Mouse (Mus musculus): Measurements from ENCODE around the gene Mrgpra9. TPM values are rescaled to one million over a fixed set of nuclear protein-coding genes. Genes with fewer than 3 reads are reported as not detected.
"Not testable (repeated sequence)": the region's sequence is repeated elsewhere in the genome, so short reads cannot be mapped to it uniquely, and the experiment has no call there.

Mrgpra9 gene
- total RNA-seq (2022): not detected

DNA sequence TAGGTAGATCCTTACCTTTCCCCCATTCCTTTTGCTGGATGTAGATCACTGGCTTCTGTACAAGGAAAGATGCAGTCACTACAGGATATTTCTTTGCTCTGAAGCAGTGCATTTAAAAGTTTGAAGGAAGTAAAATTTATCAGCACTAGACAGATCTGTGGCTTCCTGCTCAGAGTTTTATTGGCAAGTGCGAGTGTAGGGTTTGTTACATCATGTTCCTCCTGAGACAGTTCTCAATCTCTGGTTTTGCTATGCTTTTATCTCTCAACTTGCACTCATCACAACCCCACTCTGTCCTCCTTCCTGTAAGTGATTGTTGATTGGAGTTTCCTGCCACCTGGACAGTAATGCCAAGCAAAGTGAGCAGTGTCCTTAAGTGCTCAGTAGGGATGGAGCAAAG is at the start of gene Mrgpra9:
Mrgpra9 (minus strand) TSS at position 79 of the 400 bp plus-strand sequence.
- no peak for DNase-seq

DNA sequence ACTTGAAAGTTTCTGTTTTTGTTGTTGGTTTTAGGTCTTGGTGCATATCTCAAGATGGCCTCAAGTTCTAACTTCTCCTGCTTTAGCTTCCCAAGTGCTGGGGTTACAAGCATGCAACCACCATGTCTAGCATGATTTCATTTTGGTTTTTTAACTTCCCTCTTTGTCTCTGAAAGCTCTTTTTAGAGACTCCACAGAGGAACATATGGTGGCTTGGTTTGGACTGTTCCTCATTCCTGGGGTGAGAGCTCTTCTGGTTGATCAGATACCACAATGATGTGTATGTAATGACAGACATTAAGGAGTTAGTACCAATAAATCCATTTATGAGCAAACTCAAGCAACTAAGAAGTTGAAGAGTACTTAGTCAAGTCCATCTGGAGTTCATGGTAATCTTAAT is 47.0 kb upstream of the Mrgpra9 start:
- not testable (repeated sequence) for DNase-seq

DNA sequence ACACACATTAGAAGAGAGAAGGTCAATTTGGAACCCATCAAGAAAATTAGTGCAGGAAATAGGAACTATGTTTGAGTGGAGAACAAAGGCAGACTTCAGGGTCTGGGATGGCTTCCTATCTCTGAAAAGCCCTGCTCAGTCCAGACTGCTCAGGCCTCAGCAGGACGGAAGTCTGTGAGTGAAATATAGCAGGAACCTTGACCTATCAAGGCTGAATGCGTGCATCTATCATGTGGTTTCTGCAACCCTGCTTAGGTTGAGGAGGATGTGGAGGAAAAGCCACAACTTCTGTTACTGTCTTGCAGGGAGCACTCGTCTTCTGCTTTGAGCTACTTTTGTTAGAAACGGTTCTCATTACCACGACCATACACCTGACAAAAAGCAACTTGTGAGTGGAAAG is 18.9 kb upstream of the Mrgpra9 start:
- not testable (repeated sequence) for DNase-seq

DNA sequence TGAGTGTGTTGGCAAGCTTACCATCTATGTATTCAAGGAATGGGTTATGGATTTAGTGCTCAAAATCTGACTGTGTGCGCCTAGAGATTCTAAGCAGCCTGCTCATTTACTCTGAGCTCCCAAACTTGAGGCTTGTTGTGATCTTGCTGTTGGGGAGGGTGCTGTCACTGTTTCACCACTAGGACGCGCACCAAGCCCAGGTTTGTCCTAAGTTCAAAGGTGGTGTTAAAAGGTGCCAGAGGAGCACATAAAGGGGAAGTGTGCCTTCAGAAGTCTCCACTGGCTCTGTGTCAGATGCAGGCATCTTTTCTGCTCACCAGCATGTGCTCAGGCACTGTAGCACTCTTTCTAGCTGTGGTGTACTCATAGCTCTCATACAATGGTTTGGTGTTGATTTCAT is 8.0 kb downstream of the Mrgpra9 start:
- DNase-seq: no peak

DNA sequence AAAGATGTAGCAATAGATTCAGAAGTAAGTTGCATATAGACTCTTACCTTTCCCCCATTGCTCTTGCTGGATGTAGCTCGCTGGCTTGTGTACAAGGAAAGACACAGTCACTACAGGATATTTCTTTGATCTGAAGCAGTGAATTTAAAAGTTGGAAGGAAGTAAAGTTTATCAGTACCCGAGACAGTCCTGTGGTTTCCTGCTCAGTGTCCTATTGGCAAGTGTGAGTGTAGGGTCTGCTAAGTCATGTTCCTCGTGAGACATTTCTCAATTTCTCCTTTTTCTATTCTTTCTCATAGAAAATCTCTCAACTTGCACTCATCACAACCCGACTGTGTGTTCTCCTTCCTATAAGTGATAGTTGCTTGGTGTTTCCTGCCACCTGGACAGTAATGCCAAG is 47.8 kb downstream of the Mrgpra9 start, which contains the start of gene Mrgpra6:
Mrgpra6 (minus strand) TSS at position 91 of the 400 bp plus-strand sequence.
- no peak for DNase-seq

DNA sequence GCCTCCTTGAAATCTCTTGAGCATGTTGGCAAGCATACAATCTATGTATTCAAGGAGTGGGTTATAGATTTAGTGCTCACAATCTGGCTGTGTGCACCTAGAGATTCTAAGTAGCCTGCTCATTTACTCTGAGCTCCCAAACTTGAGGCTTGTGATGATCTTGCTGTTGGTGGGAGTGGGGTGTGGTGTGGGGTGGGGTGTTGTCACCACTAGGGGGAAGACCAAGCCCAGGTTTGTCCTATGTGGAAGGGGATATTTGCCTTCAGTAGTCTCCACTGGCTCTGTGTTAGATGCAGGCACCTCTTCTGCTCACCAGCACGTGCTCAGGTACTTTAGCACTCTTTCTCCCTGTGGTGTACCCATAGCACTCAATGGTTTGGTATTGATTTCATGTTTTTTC is 57.4 kb downstream of the Mrgpra9 start:
- no peak for DNase-seq

Other genes starting within 250 kb of the Mrgpra9 start
- gene Spty2d1, start 244.4 kb downstream of the Mrgpra9 start, total RNA-seq (2022): 10 to 100 TPM; 17.3 to 19.7 (median 18.9) TPM
- 100 to 1,000 TPM in 1 of 4 experiments, 10 to 100 TPM in 3; 37.9 to 108 (median 75.8) TPM for gene Tmem86a, start 202.2 kb downstream of the Mrgpra9 start, total RNA-seq (2022)
- gene Ptpn5, start 119.2 kb downstream of the Mrgpra9 start, total RNA-seq (2022): 1 to 10 TPM in 3 of 4 experiments, under 1 TPM in 1; 0.68 to 3.3 (median 1.7) TPM
- gene Mrgpra6, start 47.9 kb downstream of the Mrgpra9 start, total RNA-seq (2022): not detected
- not detected for gene Mrgpra1, start 101.4 kb upstream of the Mrgpra9 start, total RNA-seq (2022)
- gene Mrgpra2a, start 199.3 kb upstream of the Mrgpra9 start, total RNA-seq (2022): not detected

All from adrenal gland, adult 8-10 months (tissue).